ENCODE assay signal across 27 mouse cellular contexts in the genomic region with DNA sequence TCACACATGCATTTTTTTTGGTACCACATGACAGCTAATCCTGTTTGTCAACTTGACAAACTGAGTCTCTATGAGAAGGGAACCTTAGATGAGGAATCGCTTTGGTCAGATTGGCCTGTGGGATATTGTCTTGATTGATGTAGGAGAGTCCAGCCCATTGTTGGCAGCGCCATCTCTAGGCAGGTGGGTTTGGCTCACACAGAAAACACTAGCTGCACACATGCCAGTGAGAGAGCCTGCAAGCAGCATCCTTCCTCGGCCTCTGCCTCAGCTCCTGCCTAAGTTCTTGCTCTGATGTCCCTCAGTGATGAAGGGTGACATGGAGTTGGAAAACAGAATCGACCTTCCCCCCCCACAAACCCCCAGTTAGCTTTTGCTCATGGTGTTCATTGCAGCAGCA.
"Had no signal": no experiment of that assay in that cellular context is flagged by ENCODE, and none has a peak within 500 bp of the region (broad histone marks: within the 10 kb centered on the region; RNA-seq: fewer than 3 reads in every experiment).

No protein-coding gene starts in this region.

- H3K4me3 ChIP-seq: embryonic facial prominence, embryonic 10.5 days; embryonic facial prominence, embryonic 12.5 days; embryonic facial prominence, embryonic 13.5 days; embryonic facial prominence, embryonic 15.5 days; erythroblast, embryonic 14.5 days; forebrain, embryonic 10.5 days; forebrain, embryonic 12.5 days; forebrain, embryonic 13.5 days; forebrain, embryonic 15.5 days; gastrocnemius, adult 2 months; heart, adult 2 months; heart, embryonic 10.5 days had no signal

- H3K36me3 ChIP-seq: embryonic facial prominence, embryonic 10.5 days; embryonic facial prominence, embryonic 12.5 days; embryonic facial prominence, embryonic 13.5 days; embryonic facial prominence, embryonic 15.5 days; forebrain, embryonic 10.5 days; forebrain, embryonic 12.5 days; forebrain, embryonic 15.5 days; heart, embryonic 10.5 days had no signal

- H3K27ac ChIP-seq: embryonic facial prominence, embryonic 10.5 days; embryonic facial prominence, embryonic 12.5 days; embryonic facial prominence, embryonic 13.5 days; embryonic facial prominence, embryonic 15.5 days; forebrain, embryonic 10.5 days; forebrain, embryonic 12.5 days; forebrain, embryonic 13.5 days; forebrain, embryonic 15.5 days; gastrocnemius, adult 2 months; heart, adult 2 months; heart, embryonic 10.5 days had no signal

- ATAC-seq: forebrain, embryonic 13.5 days; forebrain, embryonic 14.5 days; forebrain, embryonic 15.5 days; forebrain, embryonic 16.5 days; forebrain, postnatal 0 days had no signal

- H3K27me3 ChIP-seq: embryonic facial prominence, embryonic 15.5 days; forebrain, embryonic 13.5 days; forebrain, embryonic 15.5 days had no signal

- H3K9ac ChIP-seq: embryonic facial prominence, embryonic 12.5 days; embryonic facial prominence, embryonic 13.5 days; embryonic facial prominence, embryonic 15.5 days; forebrain, embryonic 12.5 days; forebrain, embryonic 13.5 days; forebrain, embryonic 15.5 days; forebrain, postnatal 0 days had no signal

- DNase-seq: cerebellum, adult 2 months; cerebellum, adult 8-10 months; cerebellum, adult 9-10 months; cerebellum, adult 9-11 months; cerebellum, postnatal 14 days; cerebellum, postnatal 25 days; embryo, embryonic 11 days; forebrain, postnatal 0 days; gastrocnemius, adult 2 months; gastrocnemius, postnatal 10 days; gastrocnemius, postnatal 14 days; gastrocnemius, postnatal 25 days; gastrocnemius, postnatal 36 days; heart, adult 18-20 months; heart, adult 2 months had no signal

- H3K4me2 ChIP-seq: embryonic facial prominence, embryonic 12.5 days; embryonic facial prominence, embryonic 13.5 days; embryonic facial prominence, embryonic 15.5 days; forebrain, embryonic 12.5 days; forebrain, embryonic 13.5 days; forebrain, embryonic 15.5 days had no signal

- H3K9me3 ChIP-seq: embryonic facial prominence, embryonic 10.5 days; embryonic facial prominence, embryonic 12.5 days; embryonic facial prominence, embryonic 13.5 days; embryonic facial prominence, embryonic 15.5 days; forebrain, embryonic 12.5 days; forebrain, embryonic 13.5 days; forebrain, embryonic 15.5 days; heart, embryonic 10.5 days had no signal
